Mouse (Mus musculus) cerebellum, adult 11-12 months (tissue): ENCODE measurements around the gene Prps1l3.
"Not testable (repeated sequence)": the region's sequence is repeated elsewhere in the genome, so short reads cannot be mapped to it uniquely, and the experiment has no call there.

Source experiments
- DNase-seq: peaks from one replicate; pipeline ENCODE4 v3.0.0; 2022

The Prps1l3 gene

GRCm38 (mm10) chr12:57230192-57230706, at the start of gene Prps1l3, which contains the start of gene Mipol1:
Prps1l3 (plus strand) TSS chr12:57230412.
Mipol1 (plus strand) TSS chr12:57230427.
- DNase-seq = peak; percentile 89

- no peak for DNase-seq
Observed at GRCm38 (mm10) chr12:57184401-57185147, 45.6 kb upstream of the Prps1l3 start.

- no peak for DNase-seq
Observed at GRCm38 (mm10) chr12:57185475-57185874, 44.7 kb upstream of the Prps1l3 start.

GRCm38 (mm10) chr12:57186126-57186525, 44.1 kb upstream of the Prps1l3 start:
- no peak for DNase-seq

- no peak for DNase-seq
Observed at GRCm38 (mm10) chr12:57187032-57187431, 43.2 kb upstream of the Prps1l3 start.

GRCm38 (mm10) chr12:57194609-57195008, 35.6 kb upstream of the Prps1l3 start:
- DNase-seq = no peak

- DNase-seq = no peak
Observed at GRCm38 (mm10) chr12:57196286-57196607, 34.0 kb upstream of the Prps1l3 start.

GRCm38 (mm10) chr12:57196608-57197362, 33.4 kb upstream of the Prps1l3 start:
- no peak for DNase-seq

GRCm38 (mm10) chr12:57197363-57198026, 32.7 kb upstream of the Prps1l3 start, which contains the start of gene Slc25a21:
Slc25a21 (minus strand) TSS chr12:57197472.
- no peak for DNase-seq

GRCm38 (mm10) chr12:57198269-57198668, 31.9 kb upstream of the Prps1l3 start:
- no peak for DNase-seq

GRCm38 (mm10) chr12:57199427-57199826, 30.8 kb upstream of the Prps1l3 start:
- no peak for DNase-seq

- DNase-seq = no peak
Observed at GRCm38 (mm10) chr12:57201901-57202300, 28.3 kb upstream of the Prps1l3 start.

- no peak for DNase-seq
Observed at GRCm38 (mm10) chr12:57204276-57204851, 25.8 kb upstream of the Prps1l3 start.

- DNase-seq = peak; percentile 40
Observed at GRCm38 (mm10) chr12:57211353-57212311, 18.6 kb upstream of the Prps1l3 start.

GRCm38 (mm10) chr12:57212463-57212862, 17.7 kb upstream of the Prps1l3 start:
- not testable (repeated sequence) for DNase-seq

- no peak for DNase-seq
Observed at GRCm38 (mm10) chr12:57226411-57226810, 3.8 kb upstream of the Prps1l3 start.

GRCm38 (mm10) chr12:57227776-57228175, 2.4 kb upstream of the Prps1l3 start:
- no peak for DNase-seq

- no peak for DNase-seq
Observed at GRCm38 (mm10) chr12:57229703-57230102, 509 bp upstream of the Prps1l3 start.

- no peak for DNase-seq
Observed at GRCm38 (mm10) chr12:57231085-57231875, 1.1 kb downstream of the Prps1l3 start.

- DNase-seq = no peak
Observed at GRCm38 (mm10) chr12:57233386-57233785, 3.2 kb downstream of the Prps1l3 start.
